Mouse (Mus musculus) intestine, embryonic 14.5 days (tissue): ENCODE measurements around the gene Tada2b. TPM values are rescaled to one million over a fixed set of nuclear protein-coding genes. Genes with fewer than 3 reads are reported as not detected.
A peak's percentile ranks its signal among the peaks of the same experiment; 100 is the strongest.

Experiments used
- ATAC-seq: fragments of 200-750 bp; cut with Nextera tagmentation; replicated peaks from 2 replicates; pipeline ENCODE4 v1.8.0; 2017; ENCODE audit warnings: low read depth, moderate number of reproducible peaks, moderate TSS enrichment, moderate library complexity; ENCODE audit not compliant: low FRiP score, low TSS enrichment
- DNase-seq: peaks from one replicate; pipeline ENCODE4 v3.0.0-alpha.2; 2018; ENCODE audit warnings: low spot score
- H3K27ac ChIP-seq: fragments of 300-500 bp; sonication (generic); 2 replicates; pipeline ENCODE4 v1.5.1; 2014; ENCODE audit warnings: low read depth, mild to moderate bottlenecking, control low read depth
- H3K27me3 ChIP-seq: fragments of 300-500 bp; sonication (generic); replicated peaks from 2 replicates; pipeline ENCODE4 v1.6.1; 2014; ENCODE audit warnings: low read length, control low read depth; ENCODE audit not compliant: control insufficient read depth, insufficient read depth
- H3K36me3 ChIP-seq: fragments of 300-500 bp; sonication (generic); 2 replicates; pipeline ENCODE4 v1.6.1; 2014; ENCODE audit warnings: low read length, control low read depth; ENCODE audit not compliant: control insufficient read depth, insufficient read depth
- H3K4me1 ChIP-seq: fragments of 300-500 bp; sonication (generic); replicated peaks from 2 replicates; pipeline ENCODE4 v1.6.1; 2014; ENCODE audit warnings: low read length, control low read depth, mixed read lengths; ENCODE audit not compliant: control insufficient read depth, insufficient read depth
- H3K4me2 ChIP-seq: fragments of 300-500 bp; sonication (generic); 2 replicates; pipeline ENCODE4 v1.6.1; 2014; ENCODE audit warnings: low read length
- H3K4me3 ChIP-seq: fragments of 300-500 bp; sonication (generic); 2 replicates; pipeline ENCODE4 v1.5.1; 2014; ENCODE audit warnings: low read depth, low read length, control low read depth, mixed read lengths
- H3K9ac ChIP-seq: fragments of 300-500 bp; sonication (generic); 2 replicates; pipeline ENCODE4 v1.6.1; 2014; ENCODE audit warnings: mild to moderate bottlenecking, low read length
- H3K9me3 ChIP-seq: fragments of 300-500 bp; sonication (generic); 2 replicates; pipeline ENCODE4 v1.6.1; 2016; ENCODE audit warnings: low read length, control low read depth; ENCODE audit not compliant: control insufficient read depth
- WGBS: fragments of 180-500 bp; shearing (Covaris S2); extraction: QIAGEN DNeasy Blood & Tissue Kit; methylation state at CpG from one replicate; pipeline ENCODE4 v1.1.7; 2014; 5-methylcytosine and 5-hydroxymethylcytosine counted together
- polyA plus RNA-seq: library from polyadenylated mRNA; unstranded; fragments of >200 nt; fragmentation: Nextera tagmentation; extraction: Ambion mirVana; gene quantifications from 2 replicates; pipeline ENCODE4 v1.2.1, GENCODE M21; 2014

The Tada2b gene
- polyA plus RNA-seq, 1 experiment from 2014 or later, result 2.8 TPM

GRCm38 (mm10) chr5:36461231-36461630, 22.9 kb downstream of the Tada2b start:
- DNase-seq, result no peak
- no peaks in the 10 kb centered on the region for H3K9me3 ChIP-seq
- 44% methylated on average over 2 of the region's 2 CpGs for WGBS
- no peak overlapping the region for H3K4me2 ChIP-seq
- no peak overlapping the region for H3K27ac ChIP-seq
- H3K4me1 ChIP-seq, result peaks cover 7% of the 10 kb centered on the region
- no peaks in the 10 kb centered on the region for H3K36me3 ChIP-seq
- no peak overlapping the region for H3K9ac ChIP-seq
- H3K27me3 ChIP-seq, result no peaks in the 10 kb centered on the region
- no peak overlapping the region for H3K4me3 ChIP-seq
- ATAC-seq, result no peak

GRCm38 (mm10) chr5:36460712-36461111, 23.4 kb downstream of the Tada2b start:
- 92% methylated on average over 2 of the region's 2 CpGs for whole genome bisulfite sequencing
- H3K9me3 ChIP-seq, result no peaks in the 10 kb centered on the region
- no peak for DNase-seq

GRCm38 (mm10) chr5:36458926-36459325, 25.2 kb downstream of the Tada2b start:
- no peaks in the 10 kb centered on the region for H3K4me1 ChIP-seq
- H3K27ac ChIP-seq, result no peak overlapping the region
- no peaks in the 10 kb centered on the region for H3K9me3 ChIP-seq
- ATAC-seq (no peak), DNase-seq (peak; percentile 68)
- no peaks in the 10 kb centered on the region for H3K27me3 ChIP-seq
- H3K9ac ChIP-seq, result no peak overlapping the region
- H3K4me2 ChIP-seq, result no peak overlapping the region
- WGBS, result 18% methylated on average over 4 of the region's 4 CpGs
- no peaks in the 10 kb centered on the region for H3K36me3 ChIP-seq
- H3K4me3 ChIP-seq, result no peak overlapping the region

More at GRCm38 (mm10) chr5:36460712-36461111, 23.4 kb downstream of the Tada2b start:
- no peak overlapping the region for H3K4me2 ChIP-seq
- no peak overlapping the region for H3K4me3 ChIP-seq
- no peak for ATAC-seq
- H3K36me3 ChIP-seq, result no peaks in the 10 kb centered on the region
- no peak overlapping the region for H3K9ac ChIP-seq
- H3K27me3 ChIP-seq, result no peaks in the 10 kb centered on the region
- peaks cover 2% of the 10 kb centered on the region for H3K4me1 ChIP-seq
- H3K27ac ChIP-seq, result no peak overlapping the region

GRCm38 (mm10) chr5:36457706-36458105, 26.4 kb downstream of the Tada2b start:
- ATAC-seq (no peak), DNase-seq (no peak)
- no peak overlapping the region for H3K9ac ChIP-seq
- H3K4me2 ChIP-seq, result no peak overlapping the region
- no peak overlapping the region for H3K27ac ChIP-seq
- 78% methylated on average over 4 of the region's 4 CpGs for WGBS
- H3K4me3 ChIP-seq, result no peak overlapping the region
- H3K9me3 ChIP-seq, result no peaks in the 10 kb centered on the region
- no peaks in the 10 kb centered on the region for H3K27me3 ChIP-seq
- no peaks in the 10 kb centered on the region for H3K4me1 ChIP-seq
- H3K36me3 ChIP-seq, result no peaks in the 10 kb centered on the region

- no peak overlapping the region for H3K4me2 ChIP-seq
- H3K36me3 ChIP-seq, result no peaks in the 10 kb centered on the region
- H3K27me3 ChIP-seq, result no peaks in the 10 kb centered on the region
- no peak for ATAC-seq
- DNase-seq, result no peak
- no peaks in the 10 kb centered on the region for H3K9me3 ChIP-seq
- no peak overlapping the region for H3K4me3 ChIP-seq
- H3K4me1 ChIP-seq, result peaks cover 4% of the 10 kb centered on the region; the same call in 1 of the 2 replicates
- 82% methylated on average over 6 of the region's 6 CpGs for WGBS
- no peak overlapping the region for H3K9ac ChIP-seq
- H3K27ac ChIP-seq, result no peak overlapping the region
These were observed 31.3 kb downstream of the Tada2b start for GRCm38 (mm10) chr5:36452821-36453220.

GRCm38 (mm10) chr5:36451872-36452389, 32.2 kb downstream of the Tada2b start:
- Histone ChIP-seq H3K4me3 (no peak overlapping the region), H3K27ac (no peak overlapping the region), H3K36me3 (no peaks in the 10 kb centered on the region), H3K9ac (no peak overlapping the region), H3K9me3 (no peaks in the 10 kb centered on the region), H3K4me2 (no peak overlapping the region), H3K27me3 (no peaks in the 10 kb centered on the region), H3K4me1 (peaks cover 4% of the 10 kb centered on the region; the same call in 1 of the 2 replicates)
- DNase-seq (no peak), ATAC-seq (no peak)
- 65% methylated on average over 10 of the region's 10 CpGs for WGBS

- Histone ChIP-seq H3K9me3 (no peaks in the 10 kb centered on the region), H3K4me1 (peaks cover 4% of the 10 kb centered on the region; the same call in 1 of the 2 replicates), H3K27me3 (no peaks in the 10 kb centered on the region), H3K27ac (no peak overlapping the region), H3K4me3 (no peak overlapping the region), H3K9ac (no peak overlapping the region), H3K36me3 (no peaks in the 10 kb centered on the region), H3K4me2 (no peak overlapping the region)
- DNase-seq (no peak), ATAC-seq (no peak)
- 19% methylated on average over 9 of the region's 10 CpGs for WGBS
These were observed 33.0 kb downstream of the Tada2b start for GRCm38 (mm10) chr5:36451119-36451518.

GRCm38 (mm10) chr5:36449710-36450358, 34.3 kb downstream of the Tada2b start:
- 48% methylated on average over 6 of the region's 6 CpGs for WGBS
- ATAC-seq (no peak), DNase-seq (no peak)
- H3K36me3 ChIP-seq, result no peaks in the 10 kb centered on the region
- peaks cover 4% of the 10 kb centered on the region; the same call in 1 of the 2 replicates for H3K4me1 ChIP-seq
- no peak overlapping the region for H3K4me3 ChIP-seq
- H3K9me3 ChIP-seq, result no peaks in the 10 kb centered on the region
- no peak overlapping the region for H3K4me2 ChIP-seq
- no peak overlapping the region for H3K27ac ChIP-seq
- H3K27me3 ChIP-seq, result no peaks in the 10 kb centered on the region
- no peak overlapping the region for H3K9ac ChIP-seq

- 91% methylated on average over 12 of the region's 12 CpGs for WGBS
- Histone ChIP-seq H3K36me3 (no peaks in the 10 kb centered on the region), H3K27me3 (no peaks in the 10 kb centered on the region), H3K4me3 (no peak overlapping the region), H3K4me1 (peaks cover 4% of the 10 kb centered on the region; the same call in 1 of the 2 replicates), H3K4me2 (no peak overlapping the region), H3K27ac (no peak overlapping the region), H3K9ac (no peak overlapping the region), H3K9me3 (no peaks in the 10 kb centered on the region)
- no peak for DNase-seq
- no peak for ATAC-seq
These were observed 36.2 kb downstream of the Tada2b start for GRCm38 (mm10) chr5:36447872-36448271.
